10 mouse cellular contexts compared by ENCODE assay signal in genomic region chr7:5057804-5058203, GRCm38 (mm10). TPM values are rescaled to one million over a fixed set of nuclear protein-coding genes. Genes with fewer than 3 reads are reported as not detected.
DNase-seq lines count a peak whose midpoint lies in the region; ATAC-seq and TF ChIP-seq lines count a peak whose summit lies in the region.
"Had no signal": no experiment of that assay in that cellular context is flagged by ENCODE, and none has a peak within 500 bp of the region (broad histone marks: within the 10 kb centered on the region; RNA-seq: fewer than 3 reads in every experiment).

No protein-coding gene starts in this region.

- peak overlapping the region; percentile 88; the same call in 1 of the 2 replicates for H3K4me3 ChIP-seq in testis, adult 2 months (ENCODE audit: control insufficient read depth, low read depth, low read length)
- H3K4me3 ChIP-seq in limb, embryonic 12.5 days (replicated peaks), result peak overlapping the region; percentile 61
- no peak overlapping the region for H3K4me3 ChIP-seq in lung, adult 2 months (replicated peaks; ENCODE audit: extremely low read depth, low read depth, low read length)

- no peaks in the 10 kb centered on the region for H3K27me3 ChIP-seq in testis, adult 2 months (ENCODE audit: control insufficient read depth, insufficient read depth, low read length)
- H3K27me3 ChIP-seq in limb, embryonic 12.5 days, result peaks cover 63% of the 10 kb centered on the region

- H3K27ac ChIP-seq in testis, adult 2 months (ENCODE audit: control insufficient read depth, insufficient read depth, low read depth, low read length), result peak overlapping the region; percentile 63; the same call in 1 of the 2 replicates
- H3K27ac ChIP-seq in limb, embryonic 12.5 days, result no peak overlapping the region

- no peak for TF ChIP-seq POLR2A in testis, adult 2 months (IDR thresholded peaks at IDR 0.05; ENCODE audit: control insufficient read depth, low read depth, low read length)
- no peak for TF ChIP-seq POLR2A in lung, adult 2 months (IDR thresholded peaks at IDR 0.05; ENCODE audit: borderline replicate concordance, extremely low read depth, low read depth, low read length)

- H3K9ac ChIP-seq in limb, embryonic 12.5 days (replicated peaks), result no peak overlapping the region

- H3K36me3 ChIP-seq in testis, adult 2 months (ENCODE audit: control insufficient read depth, insufficient read depth, low read length), result no peaks in the 10 kb centered on the region
- 0 out of 2 replicates have a peak, but pooled peaks cover 3% of the 10 kb centered on the region for H3K36me3 ChIP-seq in limb, embryonic 12.5 days

- 35% methylated on average over 11 of the region's 11 CpGs for WGBS in limb, embryonic 12.5 days
- WGBS in lung, adult 2 months, result 36% methylated on average over 11 of the region's 11 CpGs

- peak overlapping the region; percentile 83 for H3K4me2 ChIP-seq in limb, embryonic 12.5 days

- peaks cover 47% of the 10 kb centered on the region for H3K4me1 ChIP-seq in testis, adult 2 months (ENCODE audit: control insufficient read depth, insufficient read depth, low read length)
- H3K4me1 ChIP-seq in limb, embryonic 12.5 days (replicated peaks), result peaks cover 44% of the 10 kb centered on the region
- H3K4me1 ChIP-seq in lung, adult 2 months (ENCODE audit: control insufficient read depth, insufficient read depth, low read length), result peaks cover 4% of the 10 kb centered on the region; the same call in 1 of the 2 replicates

- no peak for ATAC-seq in limb, embryonic 12.5 days (ENCODE audit: insufficient number of reproducible peaks, insufficient read depth, low FRiP score, low TSS enrichment, low read depth)

- DNase-seq in embryo, embryonic 10 days (ENCODE audit: low spot score), result peak; percentile 52
- no peak for DNase-seq in embryo, embryonic 9.5 days (ENCODE audit: extremely low spot score)
- no peak for DNase-seq in testis, postnatal 14 days (ENCODE audit: low spot score)
- no peak for DNase-seq in ovary, adult 18-20 months (ENCODE audit: low spot score)
- DNase-seq in urinary bladder, adult 18-20 months (ENCODE audit: low spot score in 2 of 2), result no peak
- no peak for DNase-seq in lung, adult 2 months

- 0 out of 2 replicates have a peak, but pooled peaks cover 3% of the 10 kb centered on the region for H3K9me3 ChIP-seq in limb, embryonic 12.5 days

- TF ChIP-seq CTCF in testis, adult 2 months (IDR thresholded peaks at IDR 0.05; ENCODE audit: control insufficient read depth, insufficient read depth, insufficient replicate concordance, low read depth, low read length), result no peak
- no peak for TF ChIP-seq CTCF in lung, adult 2 months (IDR thresholded peaks at IDR 0.05; ENCODE audit: insufficient read depth, low read length)

RNA-seq across cellular contexts. Expression of gene U2af2, which starts 4.1 kb away (rescaled TPM):
- polyA plus RNA-seq in testis, adult 2 months (2012; rRNA removed), result 85.7 and 88.5 TPM in 2 replicates
- polyA plus RNA-seq in limb, embryonic 12.5 days (2016; fragmentation: Nextera tagmentation; extraction: Ambion mirVana), result 171 and 175 TPM in 2 replicates
- polyA plus RNA-seq in lung, adult 2 months (2012; rRNA removed), result 145 and 189 TPM in 2 replicates

RNA-seq across cellular contexts. Expression of gene Zfp580, which starts 6.5 kb away (rescaled TPM):
- polyA plus RNA-seq in testis, adult 2 months (2012; rRNA removed), result 9.4 and 11.1 TPM in 2 replicates
- 29.3 and 39.6 TPM in 2 replicates for polyA plus RNA-seq in limb, embryonic 12.5 days (2016; fragmentation: Nextera tagmentation; extraction: Ambion mirVana)
- 36.0 and 37.9 TPM in 2 replicates for polyA plus RNA-seq in lung, adult 2 months (2012; rRNA removed)

RNA-seq across cellular contexts. Expression of gene Zfp784, which starts 19.6 kb away (rescaled TPM):
- 4.3 and 5.2 TPM in 2 replicates for polyA plus RNA-seq in testis, adult 2 months (2012; rRNA removed)
- 4.7 and 5.2 TPM in 2 replicates for polyA plus RNA-seq in limb, embryonic 12.5 days (2016; fragmentation: Nextera tagmentation; extraction: Ambion mirVana)
- 5.2 and 6.9 TPM in 2 replicates for polyA plus RNA-seq in lung, adult 2 months (2012; rRNA removed)

RNA-seq across cellular contexts. Expression of gene Epn1, which starts 22.2 kb away (rescaled TPM):
- polyA plus RNA-seq in testis, adult 2 months (2012; rRNA removed), result 91.7 and 103 TPM in 2 replicates
- polyA plus RNA-seq in limb, embryonic 12.5 days (2016; fragmentation: Nextera tagmentation; extraction: Ambion mirVana), result 62.8 and 67.3 TPM in 2 replicates
- polyA plus RNA-seq in lung, adult 2 months (2012; rRNA removed), result 151 and 160 TPM in 2 replicates

RNA-seq across cellular contexts. Expression of gene 4632433K11Rik, which starts 23.9 kb away (rescaled TPM):
- not detected in 2 replicates for polyA plus RNA-seq in testis, adult 2 months (2012; rRNA removed)
- polyA plus RNA-seq in limb, embryonic 12.5 days (2016; fragmentation: Nextera tagmentation; extraction: Ambion mirVana), result not detected in 2 replicates
- polyA plus RNA-seq in lung, adult 2 months (2012; rRNA removed), result not detected in 2 replicates
- polyA plus RNA-seq: G1E; heart, postnatal 0 days had no signal
